Mouse (Mus musculus): Measurements from ENCODE around the gene Phf21a.

Phf21a gene

GRCm38 (mm10) chr2:92371971-92372690 is 279.2 kb downstream of the Phf21a start:
- ChIA-PET POLR2A (interaction anchor here in 3 of 4 experiments (0.6 to 13.4 kb wide), 19 partner anchors 10 to 408 kb away, joined by 3 to 178 read pairs (median 4); partner anchors contain the start of genes Cry2 (in 2 of the 3) and Mapk8ip1 (in 1 of the 3)), CTCF (interaction anchor here in 1 of 4 experiments (1.0 to 1.6 kb wide), 4 partner anchors 52 to 364 kb away, joined by 3 to 4 read pairs (median 3); no protein-coding TSS in a partner anchor)

- ChIA-PET POLR2A (interaction anchor here in 3 of 4 experiments (0.6 to 13.4 kb wide), 12 partner anchors 13 to 1792 kb away, joined by 3 to 178 read pairs (median 4); partner anchors contain the start of genes Cry2 (in 2 of the 3), Mapk8ip1 (in 1 of the 3), Mdk (in 1 of the 3) and Ptprj (in 1 of the 3)), CTCF (interaction anchor here in 2 of 4 experiments (0.5 to 1.5 kb wide), 2 partner anchors 50 to 1135 kb away, joined by 4 to 5 read pairs; no protein-coding TSS in a partner anchor)
These were observed 280.0 kb downstream of the Phf21a start for GRCm38 (mm10) chr2:92372767-92373436.

DNA sequence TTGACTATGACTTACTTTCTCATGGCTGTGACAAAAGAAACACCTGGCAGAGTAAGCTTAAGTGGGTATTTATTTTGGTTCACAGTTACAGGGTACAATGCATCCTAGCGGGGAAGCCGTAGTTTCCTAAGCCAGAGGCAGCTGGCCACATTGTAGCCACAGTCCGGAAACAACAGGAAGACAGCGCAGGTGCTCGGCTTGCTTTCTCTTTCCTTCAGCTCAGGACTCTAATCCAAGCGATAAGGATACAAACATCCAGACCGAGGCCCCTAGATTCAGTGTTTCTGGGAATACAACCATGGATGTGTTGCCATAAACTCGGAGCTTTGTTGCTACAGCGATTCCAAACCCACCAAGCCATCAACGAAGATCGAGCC is 280.5 kb downstream of the Phf21a start:
- ChIA-PET POLR2A (interaction anchor here in 2 of 4 experiments (0.6 to 13.4 kb wide), 13 partner anchors 12 to 1793 kb away, joined by 3 to 178 read pairs (median 5); partner anchors contain the start of genes Cry2 (in 2 of the 2), Mapk8ip1 (in 1 of the 2), Mdk (in 1 of the 2) and Ptprj (in 1 of the 2)), CTCF (interaction anchor here in 1 of 4 experiments (1.5 kb wide), 1 partner anchor 49 kb away, joined by 5 read pairs; no protein-coding TSS in a partner anchor)

GRCm38 (mm10) chr2:92374514-92374913 is 281.6 kb downstream of the Phf21a start, which contains the start of the genes Pex16 and Large2:
Gene Pex16, plus strand, starts transcription at chr2:92374676.
Gene Large2, minus strand, starts transcription at chr2:92374869.
- ChIA-PET POLR2A (interaction anchor here in 3 of 4 experiments (0.6 to 13.4 kb wide), 45 partner anchors 8 to 1784 kb away, joined by 3 to 178 read pairs (median 5); partner anchors contain the start of genes Cry2 (in 2 of the 3), Mapk8ip1 (in 2 of the 3), Ambra1 (in 1 of the 3) and Arfgap2 (in 1 of the 3)), CTCF (interaction anchor here in 1 of 4 experiments (1.1 to 1.5 kb wide), 5 partner anchors 48 to 430 kb away, joined by 3 to 7 read pairs (median 3); no protein-coding TSS in a partner anchor)

DNA sequence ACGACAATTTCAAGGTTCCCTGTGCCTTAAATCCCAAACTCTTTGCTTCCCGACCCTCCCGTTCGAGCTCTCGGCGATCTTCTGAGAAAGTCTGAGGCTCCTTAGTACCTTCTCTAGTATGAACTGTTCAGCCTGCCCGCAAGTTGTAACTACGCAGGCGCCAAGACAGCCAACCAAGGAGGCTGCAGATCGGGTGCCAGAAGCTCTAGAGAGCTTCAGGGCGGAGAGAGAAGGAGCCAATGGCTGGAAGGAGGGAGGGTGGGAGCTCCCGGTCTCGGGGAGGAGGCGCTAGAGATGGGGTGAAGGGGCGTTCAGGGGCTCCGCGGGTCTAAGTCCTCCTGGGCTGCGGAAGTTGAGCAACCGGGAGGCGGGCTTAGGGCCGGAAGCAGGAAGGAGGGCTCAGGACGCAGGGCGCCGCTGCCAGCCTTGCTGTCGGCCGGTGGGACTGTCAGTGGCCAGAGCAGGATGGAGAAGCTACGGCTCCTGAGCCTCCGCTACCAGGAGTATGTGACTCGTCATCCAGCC is 282.2 kb downstream of the Phf21a start:
- ChIA-PET POLR2A (interaction anchor here in 3 of 4 experiments (0.6 to 13.4 kb wide), 52 partner anchors 8 to 1783 kb away, joined by 3 to 178 read pairs (median 4); partner anchors contain the start of genes Cry2 (in 2 of the 3), Mapk8ip1 (in 2 of the 3), Ambra1 (in 1 of the 3) and Arfgap2 (in 1 of the 3)), CTCF (interaction anchor here in 1 of 4 experiments (1.1 to 1.4 kb wide), 4 partner anchors 47 to 431 kb away, joined by 3 to 7 read pairs (median 3); no protein-coding TSS in a partner anchor)

- POLR2A ChIA-PET, result interaction anchor here in 3 of 4 experiments (0.6 to 13.4 kb wide), 40 partner anchors 8 to 1782 kb away, joined by 3 to 178 read pairs (median 5); partner anchors contain the start of genes Cry2 (in 2 of the 3), Mapk8ip1 (in 2 of the 3), Ambra1 (in 1 of the 3) and Ckap5 (in 1 of the 3)
- CTCF ChIA-PET, result interaction anchor here in 1 of 4 experiments (1.1 to 1.4 kb wide), 4 partner anchors 11 to 431 kb away, joined by 3 to 7 read pairs (median 3); no protein-coding TSS in a partner anchor
These were observed 282.9 kb downstream of the Phf21a start for GRCm38 (mm10) chr2:92375788-92376187.

- ChIA-PET CTCF (interaction anchor here in 1 of 4 experiments (0.6 to 1.1 kb wide), 3 partner anchors 10 to 804 kb away, joined by 3 to 4 read pairs (median 3); no protein-coding TSS in a partner anchor), POLR2A (interaction anchor here in 3 of 4 experiments (0.5 to 13.4 kb wide), 20 partner anchors 10 to 1782 kb away, joined by 3 to 178 read pairs (median 8); partner anchors contain the start of genes Cry2 (in 1 of the 3), Hsd17b12 (in 1 of the 3) and Mapk8ip1 (in 1 of the 3))
These were observed 283.4 kb downstream of the Phf21a start for GRCm38 (mm10) chr2:92376300-92376699.

DNA sequence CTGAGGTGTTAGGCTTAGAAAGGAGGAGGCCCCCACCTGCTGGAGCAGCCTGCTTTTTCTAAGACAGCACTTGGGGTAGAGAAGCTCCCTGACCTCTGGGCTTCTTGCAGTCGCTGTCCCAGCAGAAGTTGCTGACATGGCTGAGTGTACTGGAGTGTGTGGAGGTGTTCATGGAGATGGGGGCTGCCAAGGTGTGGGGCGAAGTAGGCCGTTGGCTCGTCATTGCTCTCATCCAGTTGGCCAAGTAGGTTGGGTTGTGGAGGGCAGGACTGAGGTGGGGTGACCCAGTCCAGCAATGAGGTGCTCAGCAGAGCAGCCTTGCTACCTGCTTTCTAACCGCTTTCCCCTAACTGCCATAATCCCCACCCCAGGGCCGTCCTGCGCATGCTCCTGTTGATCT is 284.4 kb downstream of the Phf21a start:
- ChIA-PET POLR2A (interaction anchor here in 3 of 4 experiments (0.6 to 13.4 kb wide), 6 partner anchors 11 to 93 kb away, joined by 3 to 178 read pairs (median 4); partner anchors contain the start of gene Cry2 (in 1 of the 3)), CTCF (interaction anchor here in 1 of 4 experiments (0.9 kb wide), 1 partner anchor 10 kb away, joined by 3 read pairs; no protein-coding TSS in a partner anchor)

DNA sequence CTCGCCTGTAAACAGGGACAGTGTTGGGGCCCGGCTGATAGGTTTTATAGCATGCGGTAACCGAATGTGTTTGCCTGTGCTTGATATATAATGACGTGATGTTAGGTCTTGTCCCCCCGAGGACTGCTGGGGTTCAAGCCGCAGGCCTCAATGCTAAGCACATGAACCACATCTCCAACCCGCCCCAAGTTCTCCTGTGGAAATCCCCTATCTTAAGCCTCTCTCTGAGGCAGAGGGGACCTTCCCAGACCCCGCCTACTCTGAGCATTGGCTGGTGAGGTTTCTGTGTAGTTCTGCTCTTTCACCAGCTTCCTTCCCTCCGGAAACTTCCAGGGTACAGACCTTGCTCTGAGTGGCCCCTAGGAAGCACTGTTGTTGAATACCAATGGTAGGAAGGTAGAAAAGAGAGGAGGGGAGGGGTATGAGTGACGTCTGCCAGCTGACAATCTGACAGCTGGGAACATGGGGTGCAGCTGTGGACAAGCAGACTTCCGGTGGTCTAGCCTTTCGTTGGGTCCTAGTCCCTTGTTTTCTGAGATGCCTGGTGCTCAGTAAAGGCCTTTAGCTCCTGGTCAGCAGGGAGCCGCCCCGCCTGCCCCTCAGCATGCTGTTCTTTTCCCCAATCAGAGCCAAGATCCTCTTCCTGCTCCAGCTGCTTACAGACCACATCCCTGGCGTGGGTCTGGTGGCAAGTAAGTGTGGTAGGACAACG is 287.0 kb downstream of the Phf21a start:
- POLR2A ChIA-PET, result interaction anchor here in 1 of 4 experiments (1.6 kb wide), 1 partner anchor 9 kb away, joined by 4 read pairs; no protein-coding TSS in a partner anchor
- CTCF ChIA-PET, result interaction anchor here in 1 of 4 experiments (0.6 kb wide), 1 partner anchor 20 kb away, joined by 4 read pairs; no protein-coding TSS in a partner anchor

DNA sequence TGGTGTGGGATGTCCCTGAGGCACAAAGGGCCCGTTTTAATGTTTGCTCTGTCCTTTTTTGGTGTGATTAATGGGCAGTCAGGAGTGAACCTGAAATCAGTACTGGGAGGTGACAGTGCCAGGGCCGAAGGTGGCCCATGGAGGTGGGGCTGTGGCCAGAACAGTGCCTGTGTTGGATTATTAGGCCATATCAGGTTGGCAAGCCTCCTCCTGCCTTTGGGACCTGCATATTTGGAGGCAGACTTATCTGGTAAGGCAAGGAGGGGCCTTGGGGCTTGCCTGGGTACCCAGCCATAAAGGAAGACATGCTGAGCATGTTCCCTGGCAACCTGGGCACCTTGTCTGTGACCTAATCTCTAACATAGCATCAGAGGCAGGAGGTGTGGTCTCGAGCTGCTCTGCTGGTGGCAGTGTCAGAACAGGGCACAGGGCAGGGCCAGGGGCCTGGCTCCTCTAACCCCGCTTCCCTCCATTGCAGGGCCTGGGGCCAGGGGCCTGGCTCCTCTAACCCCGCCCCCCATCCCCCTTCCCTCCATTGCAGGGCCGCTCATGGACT is 287.7 kb downstream of the Phf21a start:
- POLR2A ChIA-PET, result interaction anchor here in 2 of 4 experiments (0.7 to 1.6 kb wide), 2 partner anchors 10 to 382 kb away, joined by 3 to 4 read pairs; no protein-coding TSS in a partner anchor
- CTCF ChIA-PET, result interaction anchor here in 1 of 4 experiments (0.6 kb wide), 1 partner anchor 19 kb away, joined by 4 read pairs; no protein-coding TSS in a partner anchor

GRCm38 (mm10) chr2:92381161-92381560 is 288.2 kb downstream of the Phf21a start:
- CTCF ChIA-PET, result no interaction called here
- POLR2A ChIA-PET, result interaction anchor here in 2 of 4 experiments (0.7 to 1.6 kb wide), 2 partner anchors 11 to 383 kb away, joined by 3 to 4 read pairs; no protein-coding TSS in a partner anchor

- CTCF ChIA-PET, result no interaction called here
- POLR2A ChIA-PET, result interaction anchor here in 2 of 4 experiments (0.6 kb wide), 3 partner anchors 95 to 1843 kb away, joined by 3 to 4 read pairs (median 3); no protein-coding TSS in a partner anchor
These were observed 289.1 kb downstream of the Phf21a start, which contains the start of gene 1700029I15Rik for GRCm38 (mm10) chr2:92381901-92382588. Gene 1700029I15Rik, plus strand, starts transcription at chr2:92382538.

- ChIA-PET POLR2A (interaction anchor here in 3 of 4 experiments (0.6 to 1.3 kb wide), 3 partner anchors 7 to 798 kb away, joined by 3 to 4 read pairs (median 4); no protein-coding TSS in a partner anchor), CTCF (no interaction called here)
These were observed 289.8 kb downstream of the Phf21a start for GRCm38 (mm10) chr2:92382759-92383158.

DNA sequence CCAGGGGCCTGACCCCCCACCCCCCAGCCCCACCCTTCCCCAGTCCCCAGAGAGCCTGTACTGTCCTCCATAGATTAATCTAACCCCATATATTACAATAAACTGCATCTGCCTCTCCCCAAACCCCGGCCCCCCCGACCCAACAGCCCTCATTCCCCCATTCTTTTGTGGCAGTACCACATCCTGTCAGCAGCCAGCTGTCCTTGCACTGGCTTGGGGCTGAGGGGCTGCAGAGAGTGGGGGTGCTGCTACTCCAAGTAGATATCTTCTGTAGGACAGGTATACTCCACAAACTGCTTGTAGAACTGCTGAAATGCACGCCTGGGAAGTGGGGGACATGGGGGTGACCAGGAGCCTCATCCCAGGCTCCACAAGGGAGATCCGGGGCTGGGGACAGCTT is 291.2 kb downstream of the Phf21a start:
- ChIA-PET CTCF (no interaction called here), POLR2A (interaction anchor here in 3 of 4 experiments (1.0 to 5.2 kb wide), 5 partner anchors 9 to 41 kb away, joined by 3 to 41 read pairs (median 4); partner anchors contain the start of genes Large2 (in 2 of the 3), Pex16 (in 2 of the 3) and Mapk8ip1 (in 1 of the 3))
